Mouse (Mus musculus) lung, postnatal 0 days (tissue): ENCODE data around the gene Nfyc.

Experiments used
- CTCF ChIP-seq: IDR thresholded peaks from 2 replicates; pipeline ENCODE4 v1.5.1; 2016; ENCODE audit warnings: antibody characterized with exemption, mild to moderate bottlenecking
- EP300 ChIP-seq: IDR thresholded peaks from 2 replicates; pipeline ENCODE4 v1.6.1; 2016; ENCODE audit warnings: antibody characterized with exemption, mild to moderate bottlenecking, control low read depth

DNA sequence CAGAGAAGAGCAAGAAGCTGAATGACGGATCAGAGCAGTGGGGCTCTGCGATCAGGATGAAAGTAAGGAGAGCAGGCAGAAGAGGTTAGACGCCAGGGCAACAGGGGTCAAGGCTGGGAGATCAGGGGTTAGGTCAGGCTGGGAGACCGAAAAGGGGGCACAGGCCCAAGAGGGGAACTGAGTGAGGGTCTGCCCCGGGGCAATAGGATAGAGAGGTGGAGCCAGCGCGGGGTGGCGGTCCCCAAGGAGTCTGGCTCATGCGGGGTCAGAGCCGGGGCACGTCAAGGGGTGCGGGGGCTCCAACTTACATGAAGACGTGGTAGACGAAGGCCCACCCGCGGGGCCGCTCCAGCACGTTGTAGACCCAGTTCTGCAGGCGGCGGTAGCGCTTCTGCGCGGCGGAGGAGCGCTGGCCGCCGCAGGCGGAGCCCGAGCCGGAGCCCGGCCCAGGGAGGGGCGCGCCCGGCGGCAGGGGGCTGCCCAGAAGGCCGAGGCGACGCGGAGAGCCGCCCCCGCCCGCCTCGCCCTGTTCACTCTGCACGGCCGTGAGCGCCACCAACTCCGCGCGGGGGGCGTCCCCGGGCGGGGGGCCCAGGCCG is 84.7 kb downstream of the Nfyc start:
- no peak for TF ChIP-seq CTCF
- TF ChIP-seq EP300, result no peak
